Mouse (Mus musculus) heart, postnatal 0 days (tissue): ENCODE results near the gene Tk1.

ENCODE experiments used
- CTCF ChIP-seq: IDR thresholded peaks from 2 replicates; pipeline ENCODE4 v1.5.1; 2016; ENCODE audit warnings: antibody characterized with exemption, control low read depth, low read depth
- EP300 ChIP-seq: IDR thresholded peaks from 2 replicates; pipeline ENCODE4 v1.6.1; 2016; ENCODE audit warnings: antibody characterized with exemption, low read depth

DNA sequence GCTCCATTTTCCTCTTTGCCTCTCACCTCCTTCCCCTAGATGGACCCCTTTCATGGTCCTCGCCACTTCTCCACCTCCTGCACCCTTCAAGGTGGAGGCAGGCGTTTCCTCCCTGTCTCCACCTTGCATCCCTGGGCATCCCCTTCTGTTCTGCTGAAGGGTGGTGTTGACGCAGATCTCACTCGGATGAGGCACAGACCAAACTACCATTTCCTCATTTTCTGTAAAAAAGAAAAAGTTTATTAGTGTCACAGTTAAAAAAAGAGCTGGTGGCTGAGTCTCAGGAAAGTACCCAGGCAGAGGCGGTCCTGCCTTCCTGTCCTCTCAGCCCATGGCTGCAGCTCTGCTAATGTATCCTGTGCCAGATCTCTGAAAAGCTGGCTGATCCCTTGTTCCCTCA, 26.7 kb downstream of the Tk1 start:
- TF ChIP-seq CTCF, result no peak
- TF ChIP-seq EP300, result no peak
